Mouse (Mus musculus) lung, postnatal 4 days (tissue): ENCODE results near the gene Mrtfb.

ENCODE experiments used
- DNase-seq, 2 experiments: peaks; one replicate each; pipeline ENCODE4 v3.0.0; 2021

The Mrtfb gene

GRCm38 (mm10) chr16:13255855-13256635, at the start of gene Mrtfb:
Mrtfb (plus strand) TSS chr16:13256481.
- peak; percentile 93 for DNase-seq

GRCm38 (mm10) chr16:13207649-13208048, 48.6 kb upstream of the Mrtfb start:
- DNase-seq = no peak

DNA sequence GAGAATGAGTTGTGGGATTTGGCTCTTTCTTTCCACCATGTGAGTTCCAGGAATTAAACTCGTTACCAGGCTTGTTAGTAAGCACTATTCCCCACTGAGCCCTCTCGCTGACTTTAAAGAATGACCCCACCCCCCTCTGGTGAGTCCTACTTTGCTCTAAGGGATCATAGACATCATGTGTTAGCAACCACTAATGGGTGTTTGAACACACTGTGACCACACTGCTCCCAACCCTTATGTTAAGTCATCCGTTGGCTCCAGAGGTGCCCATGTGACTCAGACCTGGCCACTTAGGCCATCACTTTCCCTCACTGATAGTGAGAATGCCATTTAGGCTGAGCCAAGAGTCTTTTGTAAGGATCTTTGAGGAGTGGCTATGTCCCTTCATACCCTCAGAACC, 48.2 kb upstream of the Mrtfb start:
- no peak for DNase-seq

DNA sequence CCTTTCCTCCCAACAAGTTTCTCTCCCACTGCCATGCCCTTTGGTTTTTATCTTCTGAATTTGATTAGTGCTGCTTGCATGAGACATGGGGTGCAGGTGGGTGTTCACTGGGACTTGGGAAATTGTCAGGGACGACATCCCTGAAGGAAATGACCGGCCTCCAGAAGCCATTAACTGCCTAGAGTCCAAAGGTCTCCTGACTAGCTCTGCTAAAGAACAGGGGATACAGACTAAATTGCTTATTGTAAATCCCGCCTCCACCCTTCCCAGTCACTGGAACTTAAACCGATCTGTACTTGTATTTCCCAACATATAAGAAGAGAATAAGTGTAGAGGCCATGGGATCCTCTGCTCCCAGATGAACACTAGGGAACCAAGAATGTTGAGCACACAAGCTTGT, 43.5 kb upstream of the Mrtfb start:
- DNase-seq = no peak

- no peak for DNase-seq
These were observed 39.9 kb upstream of the Mrtfb start for GRCm38 (mm10) chr16:13216116-13216952.

- no peak for DNase-seq
These were observed 38.3 kb upstream of the Mrtfb start for GRCm38 (mm10) chr16:13217951-13218350.

DNA sequence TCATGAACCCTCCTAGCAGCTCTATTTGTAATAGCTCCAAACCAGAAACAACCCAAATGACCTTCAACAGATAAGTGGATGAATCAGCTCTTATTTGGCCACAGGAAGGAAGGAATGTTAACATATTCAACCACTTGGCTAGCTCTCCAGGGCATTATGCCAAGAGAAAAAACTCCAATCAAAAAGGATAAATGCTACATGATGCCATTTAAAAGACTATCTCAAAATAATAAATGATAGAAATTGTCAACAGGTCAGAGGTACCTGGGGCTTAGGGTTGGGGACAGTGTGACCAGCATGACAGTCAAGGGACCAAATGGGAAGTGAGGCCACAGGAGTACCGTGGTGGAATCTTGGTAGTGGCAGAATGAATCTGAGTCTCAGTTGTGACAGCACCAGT, 34.8 kb upstream of the Mrtfb start:
- no peak for DNase-seq

GRCm38 (mm10) chr16:13232043-13232442, 24.2 kb upstream of the Mrtfb start:
- no peak for DNase-seq

DNA sequence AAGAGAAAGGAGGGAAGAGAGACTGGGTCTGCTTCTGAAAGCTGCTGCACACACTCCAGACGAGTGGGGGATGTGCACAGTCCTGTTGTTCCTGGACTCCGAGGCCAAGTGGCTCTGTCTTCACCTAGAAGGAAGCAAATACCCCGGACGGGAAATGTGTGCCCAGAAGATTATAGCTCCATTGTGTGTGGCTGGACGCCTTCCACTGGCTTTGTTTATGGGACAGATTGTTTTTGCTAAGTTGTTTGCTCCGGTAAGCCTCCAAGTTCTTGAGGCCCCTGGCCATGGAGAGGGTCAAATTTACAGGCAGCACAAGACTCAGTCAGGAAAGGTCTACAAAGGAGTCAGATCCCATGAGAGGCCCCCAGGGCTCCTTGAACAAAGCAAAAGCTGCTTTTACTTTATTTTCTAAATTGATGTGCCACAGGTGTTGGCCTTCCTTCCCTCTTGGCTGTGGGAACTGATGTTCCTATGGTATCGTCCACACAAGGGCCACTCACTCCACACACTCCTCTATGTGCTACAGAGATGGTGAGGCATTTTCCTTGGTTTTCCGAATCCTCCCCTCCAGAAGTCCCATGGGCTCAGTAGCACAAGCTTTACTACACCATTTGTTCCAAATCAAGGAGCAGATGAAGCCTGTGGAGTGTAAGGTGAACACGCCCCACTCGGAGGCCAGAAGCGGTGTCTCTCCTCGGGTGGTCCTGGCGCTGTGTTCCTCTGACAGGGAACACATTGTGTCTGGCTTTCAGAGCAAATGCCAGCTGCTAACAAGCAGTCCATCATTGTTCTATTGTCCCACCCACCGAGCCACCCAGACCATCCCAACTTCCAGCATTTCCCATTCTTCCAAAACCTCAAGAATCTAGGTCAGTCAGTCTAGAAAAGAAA, 23.1 kb upstream of the Mrtfb start:
- DNase-seq = peak; percentile 69 to 86

- no peak for DNase-seq
These were observed 17.2 kb upstream of the Mrtfb start for GRCm38 (mm10) chr16:13239039-13239438.

GRCm38 (mm10) chr16:13239544-13239943, 16.7 kb upstream of the Mrtfb start:
- peak; percentile 51 to 52 for DNase-seq

DNA sequence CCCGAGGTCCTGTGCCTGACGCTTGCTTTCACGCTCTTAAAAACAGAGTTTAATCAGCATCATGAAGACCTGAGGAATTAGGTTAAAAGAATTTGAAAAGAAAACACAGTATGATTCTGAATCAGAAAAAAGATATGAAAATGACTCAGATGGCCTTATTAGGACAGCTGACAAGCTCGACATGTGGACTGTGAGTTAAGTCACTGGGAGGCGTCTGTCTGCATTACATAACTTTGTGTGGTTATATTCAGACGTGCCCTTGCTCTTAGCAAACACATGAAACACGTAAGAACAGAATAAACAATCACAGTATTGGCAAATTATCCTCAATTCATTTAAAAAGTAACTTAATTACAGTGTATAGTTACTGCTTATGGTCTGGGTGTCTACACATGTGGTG, 16.0 kb upstream of the Mrtfb start:
- no peak for DNase-seq

DNA sequence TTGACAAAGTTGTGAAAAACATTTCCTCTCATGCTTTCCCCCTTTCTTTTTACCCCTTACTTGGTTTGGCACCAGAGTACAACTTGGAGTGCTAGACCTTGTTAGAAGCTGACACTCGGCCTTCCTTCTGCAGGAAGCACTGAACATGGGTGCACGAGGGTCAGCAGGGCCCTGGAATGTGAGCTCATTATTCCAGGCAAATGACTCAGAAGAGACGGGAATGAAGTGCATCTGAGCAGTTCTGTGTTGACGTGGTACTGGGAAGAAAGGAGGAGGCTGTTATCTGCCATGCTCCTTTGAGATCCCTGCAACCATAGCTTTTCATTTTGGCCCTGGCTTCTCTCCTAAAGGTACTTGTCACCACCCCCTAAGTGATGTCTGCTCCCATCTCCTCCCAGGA, 10.6 kb upstream of the Mrtfb start:
- no peak for DNase-seq

DNA sequence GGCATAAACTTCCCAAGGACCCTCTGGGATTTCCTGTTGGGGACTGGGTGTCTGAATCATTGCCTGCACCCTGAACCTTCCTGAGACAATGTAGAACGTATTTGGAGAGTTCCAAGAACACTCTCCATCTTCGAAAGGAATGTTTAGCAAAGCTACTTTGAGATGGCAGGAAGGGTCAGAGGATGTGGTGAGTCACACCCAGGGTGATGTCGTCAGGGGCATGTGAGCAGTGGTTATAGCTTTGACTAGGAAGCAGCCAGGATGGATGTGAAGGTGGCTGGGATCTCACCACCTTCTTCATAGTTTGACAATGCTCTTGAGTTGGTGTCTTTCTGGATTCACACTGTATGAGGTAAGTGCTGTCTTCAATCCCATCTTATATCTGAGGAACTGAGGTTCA, 9.4 kb upstream of the Mrtfb start:
- no peak for DNase-seq

DNA sequence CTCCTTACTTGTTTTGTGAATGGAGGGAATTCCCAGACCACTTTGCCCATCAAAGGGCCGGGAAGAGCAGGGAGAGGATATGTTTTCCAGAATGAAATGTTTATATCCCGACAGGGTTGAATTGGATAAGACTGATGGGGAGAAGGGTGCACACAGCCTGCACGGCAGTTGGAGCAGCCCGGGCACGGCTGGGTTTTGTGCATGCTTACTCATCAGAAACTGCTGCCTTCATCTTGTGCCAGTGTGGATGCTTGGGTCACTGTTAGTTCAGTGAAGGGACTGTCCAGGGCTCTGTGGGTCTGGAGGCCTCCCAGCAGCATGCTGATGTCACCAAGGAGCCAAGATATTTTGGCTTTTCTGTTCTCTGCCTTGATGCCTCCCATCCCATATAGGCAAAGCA, 6.2 kb upstream of the Mrtfb start:
- no peak for DNase-seq

- no peak for DNase-seq
These were observed 616 bp downstream of the Mrtfb start for GRCm38 (mm10) chr16:13256667-13257527.

DNA sequence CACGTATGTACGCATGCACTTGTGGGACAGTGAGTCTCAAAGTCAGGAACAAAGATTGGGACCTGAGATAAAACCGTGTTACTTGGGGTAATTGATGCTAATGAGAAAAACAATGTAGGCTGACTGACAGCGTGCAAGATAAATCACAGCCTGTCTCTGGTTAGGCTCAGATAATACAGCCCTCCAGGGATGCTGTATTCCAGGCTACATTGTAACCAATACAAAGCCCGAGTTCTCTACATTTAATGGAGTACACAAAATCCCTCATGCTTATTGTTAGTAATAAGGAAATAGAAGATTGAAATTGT, 1.2 kb downstream of the Mrtfb start:
- DNase-seq = no peak

GRCm38 (mm10) chr16:13259026-13259425, 2.7 kb downstream of the Mrtfb start:
- DNase-seq = no peak

DNA sequence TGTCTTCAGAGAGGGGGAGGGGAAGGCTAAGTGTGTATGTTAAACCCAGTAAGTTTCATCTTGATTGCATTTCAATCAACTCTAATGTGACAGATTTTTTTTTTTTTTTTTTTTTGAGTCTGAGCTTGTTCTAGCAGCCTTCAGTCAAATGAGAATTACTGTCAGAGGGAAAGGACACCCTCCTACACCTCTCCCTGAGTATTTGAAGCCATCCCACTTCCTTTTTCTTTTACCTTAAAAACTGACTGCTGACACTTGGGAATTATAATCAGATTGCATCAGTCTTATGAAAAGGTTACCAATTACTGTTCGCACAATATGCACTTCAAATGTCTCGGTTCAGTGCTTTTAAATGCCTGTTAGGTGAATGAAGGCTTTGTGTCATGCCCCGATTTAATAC, 10.0 kb downstream of the Mrtfb start:
- no peak for DNase-seq

- no peak for DNase-seq
These were observed 11.1 kb downstream of the Mrtfb start for GRCm38 (mm10) chr16:13267350-13267904.

DNA sequence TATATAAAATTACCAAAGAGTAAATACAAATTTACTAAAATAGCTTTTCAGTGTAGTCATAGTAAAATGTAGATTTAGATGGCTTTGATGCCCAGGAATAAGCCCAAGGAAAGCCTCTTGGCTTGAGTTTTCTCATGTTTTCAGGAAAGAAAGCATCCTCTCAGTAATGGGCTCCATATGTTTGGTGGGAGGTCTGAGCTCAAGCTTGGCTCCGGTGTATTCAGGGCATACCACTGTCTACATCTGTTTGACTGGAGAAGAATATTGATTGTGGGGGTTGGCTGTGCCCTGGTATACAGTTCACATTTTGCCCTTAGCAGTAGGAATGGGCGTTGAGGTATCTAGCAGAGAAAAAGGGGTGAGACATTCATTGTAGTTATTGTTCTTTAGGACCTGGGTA, 13.1 kb downstream of the Mrtfb start:
- DNase-seq = no peak

DNA sequence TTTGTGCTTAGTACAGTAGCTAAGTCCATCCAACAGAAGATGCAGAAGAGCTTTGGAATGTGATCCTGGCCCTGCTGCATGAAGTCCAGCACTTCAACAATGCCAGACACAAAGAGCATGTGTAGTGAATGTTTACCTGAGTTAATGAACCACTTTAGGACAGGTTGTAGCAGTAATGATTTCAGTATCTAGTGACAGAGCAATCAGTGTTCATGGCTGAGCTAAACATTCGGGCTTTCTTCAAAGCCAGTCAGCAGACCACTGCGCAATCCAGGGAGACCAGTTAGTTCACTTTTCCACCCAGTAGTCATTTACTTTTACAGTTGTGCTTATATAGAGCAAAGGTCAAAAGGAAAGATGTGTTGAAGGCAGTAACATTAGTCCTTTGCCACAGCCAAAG, 20.0 kb downstream of the Mrtfb start:
- no peak for DNase-seq
